Mouse (Mus musculus) neural tube, embryonic 13.5 days (tissue): ENCODE results near the gene Mansc1. TPM values are rescaled to one million over a fixed set of nuclear protein-coding genes. Genes with fewer than 3 reads are reported as not detected.
"Not testable (repeated sequence)": the region's sequence is repeated elsewhere in the genome, so short reads cannot be mapped to it uniquely, and the experiment has no call there.

ENCODE experiments used
- ATAC-seq: fragments of 200-750 bp; cut with Nextera tagmentation; 2 replicates; pipeline ENCODE4 v1.8.0; 2017; ENCODE audit warnings: low read depth, mild to moderate bottlenecking, moderate TSS enrichment, moderate library complexity
- H3K27ac ChIP-seq: fragments of 300-500 bp; sonication (generic); replicated peaks from 2 replicates; pipeline ENCODE4 v1.5.1; 2015; ENCODE audit warnings: moderate library complexity, mild to moderate bottlenecking, inconsistent platforms
- H3K27me3 ChIP-seq: fragments of 300-500 bp; sonication (generic); 2 replicates; pipeline ENCODE4 v1.6.1; 2015; ENCODE audit warnings: mild to moderate bottlenecking, inconsistent platforms
- H3K36me3 ChIP-seq: fragments of 300-500 bp; sonication (generic); 2 replicates; pipeline ENCODE4 v1.6.1; 2015; ENCODE audit warnings: mild to moderate bottlenecking, inconsistent platforms
- H3K4me1 ChIP-seq: fragments of 300-500 bp; sonication (generic); replicated peaks from 2 replicates; pipeline ENCODE4 v1.6.1; 2015; ENCODE audit warnings: inconsistent platforms
- H3K4me2 ChIP-seq: fragments of 300-500 bp; sonication (generic); 2 replicates; pipeline ENCODE4 v1.6.1; 2015; ENCODE audit warnings: inconsistent platforms, mild to moderate bottlenecking, moderate library complexity
- H3K4me3 ChIP-seq: fragments of 300-500 bp; sonication (generic); 2 replicates; pipeline ENCODE4 v1.5.1; 2015; ENCODE audit warnings: mild to moderate bottlenecking, inconsistent platforms
- H3K9ac ChIP-seq: fragments of 300-500 bp; sonication (generic); 2 replicates; pipeline ENCODE4 v1.6.1; 2015; ENCODE audit warnings: moderate library complexity, mild to moderate bottlenecking, inconsistent platforms
- H3K9me3 ChIP-seq: fragments of 300-500 bp; sonication (generic); 2 replicates; pipeline ENCODE4 v1.6.1; 2016; ENCODE audit warnings: inconsistent platforms
- WGBS: fragments of 180-500 bp; shearing (Covaris S2); methylation state at CpG from one replicate; pipeline ENCODE4 v1.1.7; 2015; 5-methylcytosine and 5-hydroxymethylcytosine counted together
- polyA plus RNA-seq: library from polyadenylated mRNA; unstranded; fragments of >200 nt; fragmentation: Nextera tagmentation; extraction: Ambion mirVana; gene quantifications from 2 replicates; pipeline ENCODE4 v1.2.1, GENCODE M21; 2015

Gene Mansc1
- polyA plus RNA-seq, result 1.1 and 1.5 TPM in 2 replicates

- peaks cover 37% of the 10 kb centered on the region for H3K27me3 ChIP-seq
- peak within 1 kb of the TSS; percentile 64 for H3K9ac ChIP-seq
- H3K36me3 ChIP-seq, result no peaks in the 10 kb centered on the region
- no peak within 1 kb of the TSS for H3K27ac ChIP-seq
- H3K4me2 ChIP-seq, result peak within 1 kb of the TSS; percentile 79
- no peaks in the 10 kb centered on the region for H3K9me3 ChIP-seq
- WGBS, result 1% methylated on average over 46 of the region's 46 CpGs
- H3K4me1 ChIP-seq, result peaks cover 11% of the 10 kb centered on the region
- peak; percentile 59; the same call in 1 of the 2 replicates for ATAC-seq
- peak within 1 kb of the TSS; percentile 47 for H3K4me3 ChIP-seq
These were observed at the start of gene Mansc1 for GRCm38 (mm10) chr6:134631947-134632687. TSS of gene Mansc1 (minus strand) at chr6:134632488.

- not testable (repeated sequence) for H3K4me3 ChIP-seq, H3K4me2 ChIP-seq, H3K36me3 ChIP-seq, ATAC-seq, H3K27ac ChIP-seq, H3K27me3 ChIP-seq, H3K9ac ChIP-seq, H3K4me1 ChIP-seq, H3K9me3 ChIP-seq
- 91% methylated on average over 4 of the region's 4 CpGs for WGBS
These were observed 47.0 kb upstream of the Mansc1 start for GRCm38 (mm10) chr6:134679330-134679729.

DNA sequence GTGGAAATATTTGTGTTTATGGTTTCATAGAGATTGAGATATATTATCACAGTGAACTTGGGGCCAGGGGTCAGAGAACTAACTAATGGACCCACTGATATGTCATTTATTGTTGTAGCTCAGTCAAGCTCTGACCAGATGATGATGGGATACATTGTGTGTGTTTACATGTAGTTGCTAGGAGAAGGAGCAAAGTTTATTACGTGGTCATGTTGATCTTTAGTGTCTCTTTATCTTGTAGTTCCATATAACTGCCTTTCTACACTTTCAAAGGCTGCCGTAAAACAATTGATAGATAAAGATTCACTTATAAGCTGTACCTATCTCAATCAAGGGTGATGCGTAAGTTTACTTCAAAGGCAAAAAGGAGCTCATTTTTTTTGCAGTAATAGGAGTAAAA is 45.7 kb upstream of the Mansc1 start:
- no peak overlapping the region for H3K27ac ChIP-seq

DNA sequence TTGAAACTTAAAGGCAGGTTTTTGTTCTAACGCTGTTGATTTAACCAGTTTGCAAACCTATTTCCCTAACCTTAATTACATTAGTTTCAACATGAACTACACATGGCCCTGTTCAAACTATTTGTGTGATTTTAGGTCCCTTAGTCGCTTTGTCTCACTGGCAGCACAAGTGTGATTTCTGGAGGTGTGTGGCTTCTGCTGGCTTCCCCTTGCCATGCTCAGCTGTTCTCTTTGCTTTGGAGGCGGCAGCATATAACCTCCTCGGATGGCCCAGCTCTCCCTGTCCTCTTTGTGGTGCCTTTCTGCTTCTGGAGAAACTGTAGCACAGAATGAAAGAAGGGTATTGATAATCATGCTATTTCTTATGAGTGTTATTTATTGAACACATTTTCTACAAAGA is 45.2 kb upstream of the Mansc1 start:
- H3K9ac ChIP-seq, result no peak overlapping the region
- H3K4me1 ChIP-seq, result no peaks in the 10 kb centered on the region
- H3K9me3 ChIP-seq, result no peaks in the 10 kb centered on the region
- H3K4me2 ChIP-seq, result no peak overlapping the region
- H3K4me3 ChIP-seq, result no peak overlapping the region
- no peak overlapping the region for H3K27ac ChIP-seq
- no peaks in the 10 kb centered on the region for H3K36me3 ChIP-seq
- no peak for ATAC-seq
- WGBS, result 80% methylated on average over 4 of the region's 4 CpGs
- H3K27me3 ChIP-seq, result no peaks in the 10 kb centered on the region

More for the DNA sequence above, 45.7 kb upstream of the Mansc1 start:
- no peaks in the 10 kb centered on the region for H3K27me3 ChIP-seq
- H3K9me3 ChIP-seq, result no peaks in the 10 kb centered on the region
- no peak overlapping the region for H3K4me3 ChIP-seq
- no peaks in the 10 kb centered on the region for H3K4me1 ChIP-seq
- WGBS, result 78% methylated on average over 3 of the region's 3 CpGs
- no peak overlapping the region for H3K4me2 ChIP-seq
- H3K36me3 ChIP-seq, result no peaks in the 10 kb centered on the region
- H3K9ac ChIP-seq, result no peak overlapping the region
- no peak for ATAC-seq

GRCm38 (mm10) chr6:134673712-134674111 is 41.4 kb upstream of the Mansc1 start:
- not testable (repeated sequence) for H3K4me2 ChIP-seq, H3K27ac ChIP-seq, H3K9me3 ChIP-seq, H3K27me3 ChIP-seq, H3K36me3 ChIP-seq, H3K9ac ChIP-seq, H3K4me3 ChIP-seq, ATAC-seq
- peaks cover 13% of the 10 kb centered on the region for H3K4me1 ChIP-seq
- 94% methylated on average over 8 of the region's 8 CpGs for WGBS

DNA sequence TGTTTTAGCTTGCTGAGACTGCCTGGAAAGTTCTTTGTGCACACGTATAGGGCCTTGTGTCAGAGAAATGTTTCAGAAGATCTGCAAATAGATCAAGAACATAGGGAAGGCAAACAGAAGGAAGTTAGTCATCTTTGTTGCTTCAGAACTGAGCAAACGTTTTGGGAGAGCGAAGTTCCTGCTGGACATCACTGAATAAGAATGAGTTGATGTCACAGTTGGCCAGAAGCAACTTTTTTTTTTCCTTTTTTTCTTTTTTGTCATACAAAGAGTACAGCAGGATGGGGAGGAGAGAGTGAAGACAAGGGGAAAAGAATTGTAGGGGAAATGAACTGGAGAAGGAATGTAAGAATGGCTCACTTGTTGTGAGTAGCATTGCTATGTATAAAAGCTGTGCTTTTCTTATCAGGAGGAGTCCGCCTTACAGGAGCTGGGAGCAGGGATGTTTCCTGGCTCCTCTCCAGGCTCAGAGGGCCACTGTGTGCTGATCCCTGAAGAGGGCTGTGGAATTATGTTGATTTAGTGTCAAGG is 38.7 kb upstream of the Mansc1 start:
- 63% methylated on average over 4 of the region's 4 CpGs for WGBS
- H3K9me3 ChIP-seq, result no peaks in the 10 kb centered on the region
- H3K9ac ChIP-seq, result no peak overlapping the region
- no peaks in the 10 kb centered on the region for H3K36me3 ChIP-seq
- H3K4me2 ChIP-seq, result no peak overlapping the region
- H3K27me3 ChIP-seq, result no peaks in the 10 kb centered on the region
- no peak overlapping the region for H3K4me3 ChIP-seq
- ATAC-seq, result 0 out of 2 replicates have a peak, but pooled peaks have one; percentile 45
- peaks cover 17% of the 10 kb centered on the region for H3K4me1 ChIP-seq
- H3K27ac ChIP-seq, result no peak overlapping the region

DNA sequence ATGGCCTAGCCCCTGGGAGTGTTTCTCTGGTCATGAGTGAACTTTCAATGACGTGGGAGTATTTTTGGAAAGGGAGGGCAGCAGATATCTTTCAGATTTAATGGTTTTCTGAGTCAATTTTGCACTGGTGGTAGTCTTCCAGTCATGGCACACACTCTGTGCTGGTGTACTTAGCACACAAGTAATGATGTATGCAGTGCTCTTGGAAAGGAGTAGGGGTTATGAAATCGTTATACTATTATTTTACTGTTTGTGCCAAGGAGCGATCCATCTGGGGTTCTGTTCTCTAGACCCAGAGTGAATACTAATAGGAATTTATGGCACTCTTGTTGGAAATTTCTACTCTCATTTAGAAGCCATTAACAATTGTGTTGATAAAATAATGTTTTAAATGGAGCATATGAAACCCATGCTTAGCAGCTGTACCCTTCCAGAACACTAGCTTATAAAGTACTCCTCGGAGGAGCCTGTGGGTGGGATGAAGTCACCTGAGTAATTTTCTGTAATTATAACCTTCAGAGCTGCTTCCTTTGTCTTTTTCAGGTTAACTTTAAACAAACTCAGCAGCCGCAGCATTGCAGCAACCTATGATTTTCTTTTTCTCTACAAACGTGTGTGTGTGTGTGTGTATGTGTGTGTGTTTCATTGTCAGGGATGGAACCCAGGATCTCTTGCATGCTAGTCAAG is 37.0 kb upstream of the Mansc1 start:
- ATAC-seq, result peak; percentile 70
- Histone ChIP-seq H3K4me2 (no peak overlapping the region), H3K36me3 (no peaks in the 10 kb centered on the region), H3K27ac (0 out of 2 replicates have a peak overlapping the region, but pooled peaks have one; percentile 28), H3K4me3 (no peak overlapping the region), H3K27me3 (no peaks in the 10 kb centered on the region), H3K9me3 (no peaks in the 10 kb centered on the region), H3K4me1 (peaks cover 24% of the 10 kb centered on the region), H3K9ac (no peak overlapping the region)
- WGBS, result 58% methylated on average over 6 of the region's 6 CpGs

DNA sequence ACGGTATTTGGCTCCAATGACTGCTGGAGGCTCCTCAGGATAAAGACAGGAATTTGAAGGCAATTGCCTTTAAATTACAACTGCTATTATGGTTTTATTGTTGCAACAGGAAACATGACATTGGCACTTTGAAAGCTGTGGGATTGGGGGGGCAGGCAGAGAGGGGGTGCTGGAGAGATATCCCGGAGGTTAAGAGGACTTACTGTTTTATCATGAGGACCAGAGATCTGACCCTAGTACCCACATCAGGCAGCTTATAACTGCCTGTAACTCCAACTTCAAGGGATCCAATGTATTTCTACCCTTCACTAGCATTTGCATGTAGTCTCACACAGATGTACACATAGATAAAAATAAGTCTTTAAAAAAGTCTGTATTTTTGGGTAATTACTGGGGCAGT is 36.2 kb upstream of the Mansc1 start:
- WGBS, result 54% methylated on average over 2 of the region's 2 CpGs
- Histone ChIP-seq H3K9me3 (no peaks in the 10 kb centered on the region), H3K36me3 (no peaks in the 10 kb centered on the region), H3K4me3 (no peak overlapping the region), H3K27ac (no peak overlapping the region), H3K9ac (no peak overlapping the region), H3K4me2 (no peak overlapping the region), H3K27me3 (no peaks in the 10 kb centered on the region), H3K4me1 (peaks cover 29% of the 10 kb centered on the region)
- no peak for ATAC-seq

DNA sequence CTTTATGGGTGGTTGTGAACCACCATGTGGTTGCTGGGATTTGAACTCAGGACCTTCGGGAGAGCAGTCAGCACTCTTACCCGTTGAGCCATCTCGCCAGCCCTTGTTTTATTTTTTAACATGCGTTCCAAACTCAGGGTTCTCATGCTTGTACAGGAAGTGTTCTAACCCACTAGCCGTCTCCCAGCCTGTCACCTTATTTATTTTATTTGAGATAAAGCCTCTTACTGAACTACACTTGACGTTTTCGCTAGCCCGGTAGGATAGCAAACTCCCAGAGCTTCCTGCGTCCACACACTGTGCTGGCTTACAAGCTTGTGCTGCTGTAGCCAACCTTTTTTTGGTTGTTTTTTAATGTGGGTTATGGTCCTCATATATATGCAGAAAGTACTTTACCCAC is 33.5 kb upstream of the Mansc1 start:
- Histone ChIP-seq H3K4me2 (no peak overlapping the region), H3K27me3 (no peaks in the 10 kb centered on the region), H3K36me3 (no peaks in the 10 kb centered on the region), H3K9ac (no peak overlapping the region), H3K9me3 (no peaks in the 10 kb centered on the region), H3K4me1 (peaks cover 23% of the 10 kb centered on the region), H3K4me3 (no peak overlapping the region), H3K27ac (no peak overlapping the region)
- ATAC-seq, result no peak
- WGBS, result 88% methylated on average over 9 of the region's 9 CpGs

DNA sequence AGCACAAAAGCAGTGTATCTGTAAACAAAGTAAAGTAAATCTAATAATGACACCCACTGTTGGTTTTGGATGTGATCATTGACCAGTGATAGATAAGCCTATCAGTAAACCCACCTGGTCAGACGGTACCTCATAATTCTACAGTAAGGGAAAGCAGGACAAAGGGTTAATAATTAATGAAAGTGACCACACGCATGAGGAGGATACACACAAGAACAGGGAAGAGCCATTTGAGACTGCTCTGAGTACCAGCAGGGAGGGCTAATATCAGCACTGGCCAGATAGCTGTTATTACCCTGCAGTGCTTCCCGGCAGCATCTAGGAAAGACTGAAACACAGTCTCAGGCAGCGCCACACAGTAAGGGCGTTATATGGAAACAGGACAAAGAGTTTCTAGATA is 32.3 kb upstream of the Mansc1 start:
- ATAC-seq, result no peak
- Histone ChIP-seq H3K36me3 (no peaks in the 10 kb centered on the region), H3K4me2 (no peak overlapping the region), H3K4me1 (peaks cover 22% of the 10 kb centered on the region), H3K9me3 (no peaks in the 10 kb centered on the region), H3K9ac (no peak overlapping the region), H3K27me3 (no peaks in the 10 kb centered on the region), H3K27ac (no peak overlapping the region), H3K4me3 (no peak overlapping the region)
- 70% methylated on average over 5 of the region's 5 CpGs for WGBS

DNA sequence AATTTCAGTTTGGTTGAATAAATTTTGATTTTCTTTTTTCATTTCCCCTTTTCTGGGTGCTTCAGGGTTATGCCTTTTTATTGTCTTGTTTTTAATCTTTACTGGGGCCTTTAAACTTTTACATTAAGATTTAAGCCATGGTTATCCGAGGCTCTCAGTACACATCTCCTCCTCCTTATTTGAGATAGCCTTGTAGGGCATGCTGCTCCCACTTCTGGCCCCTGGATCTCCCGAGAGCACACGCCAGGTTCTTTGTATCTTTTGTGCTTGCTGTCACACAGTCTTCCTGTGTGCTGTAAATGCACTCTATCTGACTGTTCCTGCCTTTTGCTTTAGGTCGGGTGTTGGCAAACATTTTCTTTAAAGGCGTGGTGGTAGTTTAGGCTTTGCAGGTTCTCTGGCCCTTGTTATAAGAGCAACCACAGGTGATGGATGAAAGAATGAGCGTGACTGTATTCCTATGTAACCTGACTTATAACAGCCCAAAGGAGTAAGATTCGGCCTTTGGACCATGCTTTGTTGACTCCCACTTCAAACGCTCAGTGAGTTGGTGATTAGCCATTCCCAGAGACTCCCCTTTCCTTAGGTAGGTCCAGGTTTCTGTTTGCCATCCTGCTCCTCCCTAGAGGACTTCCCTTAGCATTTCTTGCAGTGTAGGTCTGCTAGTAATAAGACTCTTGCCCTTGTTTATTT is 28.6 kb upstream of the Mansc1 start:
- Histone ChIP-seq H3K9ac (no peak overlapping the region), H3K4me1 (peaks cover 12% of the 10 kb centered on the region), H3K4me3 (no peak overlapping the region), H3K27me3 (no peaks in the 10 kb centered on the region), H3K27ac (no peak overlapping the region), H3K4me2 (no peak overlapping the region), H3K9me3 (no peaks in the 10 kb centered on the region), H3K36me3 (no peaks in the 10 kb centered on the region)
- 82% methylated on average over 8 of the region's 8 CpGs for WGBS
- ATAC-seq, result no peak
